Mouse (Mus musculus) kidney, postnatal 0 days (tissue): ENCODE results near the gene Hoxc13. TPM values are rescaled to one million over a fixed set of nuclear protein-coding genes. Genes with fewer than 3 reads are reported as not detected.

Experiments used
- ATAC-seq: fragments of 200-750 bp; cut with Nextera tagmentation; replicated peaks from 2 replicates; pipeline ENCODE4 v1.8.0; 2017; ENCODE audit warnings: low read depth, moderate number of reproducible peaks, moderate TSS enrichment, moderate library complexity; ENCODE audit not compliant: low FRiP score
- DNase-seq: peaks from one replicate; pipeline ENCODE4 v3.0.0-alpha.2; 2016; ENCODE audit warnings: low spot score
- H3K27ac ChIP-seq: fragments of 300-500 bp; sonication (generic); 2 replicates; pipeline ENCODE4 v1.5.1; 2014; ENCODE audit warnings: mild to moderate bottlenecking
- H3K27me3 ChIP-seq: fragments of 300-500 bp; sonication (generic); 2 replicates; pipeline ENCODE4 v1.6.1; 2014; ENCODE audit warnings: low read length, mixed read lengths; ENCODE audit not compliant: insufficient read depth
- H3K36me3 ChIP-seq: fragments of 300-500 bp; sonication (generic); 2 replicates; pipeline ENCODE4 v1.6.1; 2014; ENCODE audit warnings: low read length, mixed read lengths; ENCODE audit not compliant: insufficient read depth
- H3K4me1 ChIP-seq: fragments of 300-500 bp; sonication (generic); replicated peaks from 2 replicates; pipeline ENCODE4 v1.6.1; 2014; ENCODE audit warnings: antibody characterized with exemption, low read length, mixed read lengths; ENCODE audit not compliant: insufficient read depth
- H3K4me2 ChIP-seq: fragments of 300-500 bp; sonication (generic); 2 replicates; pipeline ENCODE4 v1.6.1; 2014; ENCODE audit warnings: mild to moderate bottlenecking, low read length, moderate library complexity, mixed read lengths
- H3K4me3 ChIP-seq: fragments of 300-500 bp; sonication (generic); replicated peaks from 2 replicates; pipeline ENCODE4 v1.5.1; 2014; ENCODE audit warnings: low read depth, low read length
- H3K9ac ChIP-seq: fragments of 300-500 bp; sonication (generic); 2 replicates; pipeline ENCODE4 v1.6.1; 2014; ENCODE audit warnings: low read depth, low read length
- H3K9me3 ChIP-seq: fragments of 300-500 bp; sonication (generic); replicated peaks from 2 replicates; pipeline ENCODE4 v1.6.1; 2016; ENCODE audit warnings: low read length, inconsistent platforms, mixed read lengths
- CTCF ChIP-seq: IDR thresholded peaks from 2 replicates; pipeline ENCODE4 v1.5.1; 2016; ENCODE audit warnings: antibody characterized with exemption, low read depth, mild to moderate bottlenecking, moderate library complexity
- WGBS: fragments of 180-500 bp; shearing (Covaris S2); extraction: QIAGEN DNeasy Blood & Tissue Kit; methylation state at CpG from one replicate; pipeline ENCODE4 v1.1.7; 2014; 5-methylcytosine and 5-hydroxymethylcytosine counted together
- polyA plus RNA-seq: library from polyadenylated mRNA; unstranded; fragments of >200 nt; fragmentation: Nextera tagmentation; extraction: Ambion mirVana; gene quantifications from 2 replicates; pipeline ENCODE4 v1.2.1, GENCODE M21; 2015

Gene Hoxc13
- polyA plus RNA-seq, 1 experiment from 2014 or later = 0.05 TPM

GRCm38 (mm10) chr15:102972254-102972653, 51.4 kb downstream of the Hoxc13 start:
- Histone ChIP-seq H3K4me2 (peak overlapping the region; percentile 90), H3K9me3 (no peaks in the 10 kb centered on the region), H3K4me3 (peak overlapping the region; percentile 51), H3K27me3 (no peaks in the 10 kb centered on the region), H3K27ac (peak overlapping the region; percentile 55), H3K36me3 (no peaks in the 10 kb centered on the region), H3K9ac (peak overlapping the region; percentile 67), H3K4me1 (peaks cover 16% of the 10 kb centered on the region)
- ATAC-seq (no peak), DNase-seq (no peak)
- no peak for TF ChIP-seq CTCF
- WGBS = 4% methylated on average over 21 of the region's 21 CpGs

GRCm38 (mm10) chr15:102972753-102973152, 51.9 kb downstream of the Hoxc13 start:
- no peak for ATAC-seq
- Histone ChIP-seq H3K4me3 (peak overlapping the region; percentile 51), H3K9ac (peak overlapping the region; percentile 67), H3K4me1 (peaks cover 16% of the 10 kb centered on the region), H3K36me3 (no peaks in the 10 kb centered on the region), H3K9me3 (no peaks in the 10 kb centered on the region), H3K27me3 (no peaks in the 10 kb centered on the region), H3K4me2 (peak overlapping the region; percentile 90), H3K27ac (peak overlapping the region; percentile 55)
- DNase-seq = no peak
- WGBS = 9% methylated on average over 6 of the region's 6 CpGs
- TF ChIP-seq CTCF = no peak

- peak overlapping the region; percentile 91 for H3K27ac ChIP-seq
- ATAC-seq (no peak), DNase-seq (no peak)
- TF ChIP-seq CTCF = no peak
- 18% methylated on average over 7 of the region's 7 CpGs for WGBS
- H3K9me3 ChIP-seq = no peaks in the 10 kb centered on the region
- H3K4me2 ChIP-seq = peak overlapping the region; percentile 90
- H3K4me1 ChIP-seq = peaks cover 25% of the 10 kb centered on the region
- H3K36me3 ChIP-seq = no peaks in the 10 kb centered on the region
- H3K27me3 ChIP-seq = no peaks in the 10 kb centered on the region
- H3K9ac ChIP-seq = peak overlapping the region; percentile 83
- peak overlapping the region; percentile 51 for H3K4me3 ChIP-seq
These were observed 54.1 kb downstream of the Hoxc13 start for GRCm38 (mm10) chr15:102975034-102975433.

- Histone ChIP-seq H3K4me1 (peaks cover 21% of the 10 kb centered on the region), H3K27me3 (no peaks in the 10 kb centered on the region), H3K9me3 (no peaks in the 10 kb centered on the region), H3K9ac (peak overlapping the region; percentile 83), H3K36me3 (no peaks in the 10 kb centered on the region), H3K4me2 (peak overlapping the region; percentile 90), H3K4me3 (peak overlapping the region; percentile 51), H3K27ac (peak overlapping the region; percentile 91)
- ATAC-seq (peak; percentile 50; the same call in 1 of the 2 replicates), DNase-seq (no peak)
- TF ChIP-seq CTCF = no peak
- 1% methylated on average over 21 of the region's 21 CpGs for WGBS
These were observed 54.8 kb downstream of the Hoxc13 start for GRCm38 (mm10) chr15:102975688-102976111.

GRCm38 (mm10) chr15:102976171-102976570, 55.3 kb downstream of the Hoxc13 start, which contains the start of gene Hoxc9:
Hoxc9 (plus strand) TSS chr15:102976439.
- Histone ChIP-seq H3K36me3 (no peaks in the 10 kb centered on the region), H3K4me1 (peaks cover 21% of the 10 kb centered on the region), H3K4me3 (peak within 1 kb of the TSS; percentile 51), H3K9ac (peak within 1 kb of the TSS; percentile 83), H3K27ac (peak within 1 kb of the TSS; percentile 91), H3K27me3 (no peaks in the 10 kb centered on the region), H3K9me3 (no peaks in the 10 kb centered on the region), H3K4me2 (peak within 1 kb of the TSS; percentile 90)
- WGBS = 2% methylated on average over 10 of the region's 20 CpGs
- TF ChIP-seq CTCF = no peak
- ATAC-seq (no peak), DNase-seq (no peak)

GRCm38 (mm10) chr15:102976631-102977422, 55.9 kb downstream of the Hoxc13 start:
- Histone ChIP-seq H3K27ac (peak overlapping the region; percentile 91), H3K4me3 (peak overlapping the region; percentile 51), H3K36me3 (no peaks in the 10 kb centered on the region), H3K4me1 (peaks cover 17% of the 10 kb centered on the region), H3K9ac (peak overlapping the region; percentile 83), H3K9me3 (no peaks in the 10 kb centered on the region), H3K4me2 (peak overlapping the region; percentile 90), H3K27me3 (no peaks in the 10 kb centered on the region)
- DNase-seq (no peak), ATAC-seq (no peak)
- under 1% methylated on average over 37 of the region's 37 CpGs for WGBS
- TF ChIP-seq CTCF = no peak
